Mouse (Mus musculus) limb, embryonic 13.5 days (tissue): Measurements from ENCODE around the gene Brf1. TPM values are rescaled to one million over a fixed set of nuclear protein-coding genes. Genes with fewer than 3 reads are reported as not detected.

Experiments
- microRNA-seq: library from miRNA; unstranded; fragments of <30 nt; microRNA quantifications from one replicate; pipeline ENCODE4, GENCODE M21; 2016
- polyA plus RNA-seq: library from polyadenylated mRNA; unstranded; fragments of >200 nt; fragmentation: Nextera tagmentation; extraction: Ambion mirVana; gene quantifications from 2 replicates; pipeline ENCODE4 v1.2.1, GENCODE M21; 2015

The Brf1 gene
- polyA plus RNA-seq, 1 experiment from 2014 or later = 71.4 TPM

Small RNA genes lying within 50 kb of the gene (microRNA-seq; reads per million reads assigned to microRNA genes)
- not detected for gene Mir6941

Other genes starting within 250 kb of the Brf1 start
- gene Pld4, start 240.0 kb downstream of the Brf1 start, polyA plus RNA-seq = 6.1 and 7.2 TPM in 2 replicates
- 0.61 and 0.64 TPM in 2 replicates for gene Ahnak2, start 198.0 kb downstream of the Brf1 start, polyA plus RNA-seq
- gene Clba1, start 191.8 kb downstream of the Brf1 start, polyA plus RNA-seq = 7.9 and 8.8 TPM in 2 replicates
- 132 and 134 TPM in 2 replicates for gene Cdca4, start 171.3 kb downstream of the Brf1 start, polyA plus RNA-seq
- 0.11 and 0.13 TPM in 2 replicates for gene Gpr132, start 132.5 kb downstream of the Brf1 start, polyA plus RNA-seq
- 5.9 and 7.8 TPM in 2 replicates for gene Jag2, start 70.9 kb downstream of the Brf1 start, polyA plus RNA-seq
- 83.8 and 88.9 TPM in 2 replicates for gene Nudt14, start 58.6 kb downstream of the Brf1 start, polyA plus RNA-seq
- gene Btbd6, start 24.2 kb downstream of the Brf1 start, polyA plus RNA-seq = 26.7 and 27.5 TPM in 2 replicates
- 14.2 and 16.7 TPM in 2 replicates for gene Pacs2, start 13.8 kb upstream of the Brf1 start, polyA plus RNA-seq
- 0.14 TPM in 1 of 2 replicates, not detected in the other for gene Tex22, start 73.8 kb upstream of the Brf1 start, polyA plus RNA-seq
- 17.8 and 18.7 TPM in 2 replicates for gene Mta1, start 97.6 kb upstream of the Brf1 start, polyA plus RNA-seq
- 70.0 and 70.4 TPM in 2 replicates for gene Crip2, start 139.5 kb upstream of the Brf1 start, polyA plus RNA-seq
- gene Crip1, start 145.6 kb upstream of the Brf1 start, polyA plus RNA-seq = 147 and 154 TPM in 2 replicates
- gene Tedc1, start 155.7 kb upstream of the Brf1 start, polyA plus RNA-seq = 35.5 and 36.6 TPM in 2 replicates
- 21.2 and 23.4 TPM in 2 replicates for gene Tmem121, start 185.2 kb upstream of the Brf1 start, polyA plus RNA-seq